Mouse (Mus musculus): Measurements from ENCODE around the gene Cxadr.
A peak's percentile ranks its signal among the peaks of the same experiment; 100 is the strongest.

The Cxadr gene

DNA sequence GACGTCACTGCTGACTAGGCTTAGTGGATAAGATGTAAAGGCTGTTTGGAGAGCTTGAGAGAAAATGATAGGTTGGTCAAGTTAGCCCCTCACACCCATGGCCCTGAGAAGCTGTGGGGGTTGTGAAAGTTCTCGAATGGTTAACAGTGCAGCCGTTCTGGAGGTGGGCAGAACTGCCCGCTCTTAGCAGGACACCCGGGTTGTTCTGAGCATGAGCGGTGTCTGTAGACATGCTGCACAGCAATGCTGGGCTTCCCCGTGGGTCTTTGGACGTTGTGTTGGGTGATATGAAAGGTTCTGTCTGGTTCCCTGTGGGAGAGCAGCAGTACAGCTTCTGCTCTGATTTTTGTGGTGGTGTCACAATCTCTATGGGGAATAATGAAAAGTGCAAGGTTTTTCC, 5.3 kb downstream of the Cxadr start:
- no peak for DNase-seq (ENCODE audit: low read depth, low spot score)

DNA sequence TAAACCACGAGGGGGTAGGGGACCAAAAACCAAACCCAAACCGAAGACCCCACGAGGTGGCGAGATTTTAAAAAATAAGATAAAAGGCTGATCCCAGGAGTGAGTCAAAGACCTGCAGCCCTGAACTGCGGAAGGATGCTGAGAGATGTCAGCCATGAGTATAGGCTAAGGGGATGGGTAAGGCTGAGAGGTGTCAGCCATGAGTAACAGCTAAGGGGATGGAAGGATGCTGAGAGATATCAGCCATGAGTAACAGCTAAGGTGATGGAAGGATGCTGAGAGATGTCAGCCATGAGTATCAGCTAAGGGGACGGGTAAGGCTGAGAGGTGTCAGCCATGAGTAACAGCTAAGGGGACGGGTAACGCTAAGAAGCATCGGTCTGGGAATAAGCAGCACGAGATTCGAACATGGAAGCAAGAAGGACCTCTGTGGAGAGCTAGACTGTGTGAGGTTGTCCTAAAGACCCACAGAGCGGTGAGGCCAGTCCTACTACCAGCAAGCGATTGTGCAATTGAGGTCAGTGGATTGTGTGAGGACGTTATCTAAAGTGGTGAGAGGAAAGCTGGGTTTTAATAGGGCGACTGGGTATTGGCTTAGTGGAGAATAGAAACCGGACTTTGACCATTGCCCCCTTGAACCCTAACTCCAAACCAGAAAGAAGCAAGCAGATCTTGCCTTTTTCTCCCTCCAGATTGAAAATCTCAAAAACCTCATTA, 6.3 kb downstream of the Cxadr start:
- no peak for DNase-seq (ENCODE audit: low read depth, low spot score)

- DNase-seq (ENCODE audit: low read depth, low spot score): no peak
These were observed 8.0 kb downstream of the Cxadr start for GRCm38 (mm10) chr16:78309258-78309657.

DNA sequence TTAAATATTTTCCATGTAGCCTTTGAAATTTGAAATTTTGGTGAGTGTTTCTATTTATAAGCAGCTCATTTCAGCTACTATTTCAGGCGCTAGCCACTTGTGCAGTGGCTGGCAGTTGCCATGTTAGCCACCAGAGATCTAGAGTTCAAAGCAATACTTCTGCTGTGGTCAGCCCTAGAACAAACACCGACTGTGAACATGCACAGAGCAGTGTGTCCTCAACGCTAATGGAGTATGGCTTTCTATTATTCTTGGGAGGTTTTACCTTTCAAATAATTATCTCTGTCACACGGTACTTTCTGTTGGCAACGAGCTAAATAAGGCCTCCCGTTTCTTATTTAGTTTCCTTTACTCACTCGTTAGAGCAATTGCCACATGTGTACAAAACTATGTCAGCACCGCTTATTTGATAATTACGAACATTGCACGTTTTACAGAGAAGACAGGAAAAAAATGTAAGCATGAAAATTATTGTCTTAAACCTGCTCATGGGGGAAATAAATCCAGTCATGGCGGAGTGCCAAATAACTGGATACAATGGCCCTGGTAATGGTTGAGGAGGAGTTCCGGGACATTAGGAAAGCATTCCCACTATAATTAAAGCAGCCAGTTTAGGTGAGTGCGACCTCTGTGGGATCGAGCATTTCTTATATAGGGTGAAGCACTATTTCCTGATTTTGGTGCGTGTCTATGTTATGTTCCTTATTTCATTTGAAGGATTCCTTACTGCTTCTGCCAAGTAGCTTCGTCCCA, 12.0 kb downstream of the Cxadr start:
- DNase-seq (ENCODE audit: low read depth, low spot score): no peak

DNA sequence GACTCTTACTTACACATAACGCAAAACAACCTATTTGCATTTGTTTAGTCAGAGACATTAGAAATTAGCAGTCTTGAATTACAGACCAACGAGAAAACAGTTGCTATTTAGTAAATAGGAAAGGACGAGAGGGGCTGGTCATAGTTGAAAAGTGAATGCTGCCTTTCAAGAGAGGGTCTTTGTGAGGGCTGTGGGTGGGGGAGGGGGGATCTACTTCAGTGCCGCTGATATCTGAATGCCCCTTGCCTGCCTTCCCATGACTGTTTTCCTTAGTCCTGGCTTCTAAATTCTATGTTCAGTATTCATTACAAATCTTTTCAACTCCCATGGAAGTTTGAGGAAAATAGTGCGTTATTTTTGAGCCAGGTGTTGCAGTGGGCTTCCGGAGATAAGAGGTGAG, 12.7 kb downstream of the Cxadr start:
- DNase-seq (ENCODE audit: low read depth, low spot score): no peak

GRCm38 (mm10) chr16:78316849-78317248, 15.6 kb downstream of the Cxadr start:
- peak; percentile 64 for DNase-seq (ENCODE audit: low read depth, low spot score)

- DNase-seq (ENCODE audit: low read depth, low spot score): no peak
These were observed 16.7 kb downstream of the Cxadr start for GRCm38 (mm10) chr16:78317960-78318359.

DNA sequence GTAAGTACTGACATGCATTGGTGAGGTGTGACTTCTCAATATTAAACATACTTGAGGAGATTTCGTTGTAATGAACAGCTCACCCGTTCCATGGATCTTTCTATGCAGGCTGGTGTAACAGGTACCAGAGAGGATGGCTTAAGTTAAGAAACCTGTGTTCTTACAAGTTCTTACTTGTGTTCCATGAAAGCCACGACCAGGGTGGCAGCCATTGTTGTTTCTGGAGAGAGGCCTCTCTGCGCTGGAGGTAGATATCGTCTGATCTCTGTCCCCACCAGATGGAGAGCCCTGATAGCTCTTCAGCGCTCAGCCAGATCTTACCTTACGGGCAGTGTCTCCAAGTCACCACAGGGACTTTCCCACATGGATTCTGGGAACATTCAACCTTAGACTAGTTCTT, 18.4 kb downstream of the Cxadr start:
- DNase-seq (ENCODE audit: low read depth, low spot score): no peak

GRCm38 (mm10) chr16:78321559-78321958, 20.3 kb downstream of the Cxadr start:
- no peak for DNase-seq (ENCODE audit: low read depth, low spot score)

DNA sequence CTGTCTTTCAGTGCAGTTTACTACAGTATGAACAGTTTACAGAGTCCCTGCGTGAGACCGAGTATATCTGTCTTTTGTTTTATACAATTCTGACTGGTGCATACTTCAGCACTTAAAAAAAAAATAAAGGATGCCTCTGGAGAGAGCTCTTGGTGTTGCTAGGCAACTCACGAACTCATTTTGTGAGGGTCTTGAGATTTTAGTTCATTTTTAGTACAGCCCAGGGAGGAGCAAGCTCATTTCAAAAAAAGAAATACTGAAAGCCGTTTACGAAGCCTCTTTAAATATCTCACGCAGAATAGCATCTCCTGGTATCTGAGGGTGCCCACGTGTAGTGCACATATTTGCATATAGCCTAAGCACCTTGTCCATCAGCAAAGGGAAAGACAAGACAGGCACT, 20.9 kb downstream of the Cxadr start:
- DNase-seq (ENCODE audit: low read depth, low spot score): no peak

- DNase-seq (ENCODE audit: low read depth, low spot score): no peak
These were observed 24.9 kb downstream of the Cxadr start for GRCm38 (mm10) chr16:78325972-78326848.

DNA sequence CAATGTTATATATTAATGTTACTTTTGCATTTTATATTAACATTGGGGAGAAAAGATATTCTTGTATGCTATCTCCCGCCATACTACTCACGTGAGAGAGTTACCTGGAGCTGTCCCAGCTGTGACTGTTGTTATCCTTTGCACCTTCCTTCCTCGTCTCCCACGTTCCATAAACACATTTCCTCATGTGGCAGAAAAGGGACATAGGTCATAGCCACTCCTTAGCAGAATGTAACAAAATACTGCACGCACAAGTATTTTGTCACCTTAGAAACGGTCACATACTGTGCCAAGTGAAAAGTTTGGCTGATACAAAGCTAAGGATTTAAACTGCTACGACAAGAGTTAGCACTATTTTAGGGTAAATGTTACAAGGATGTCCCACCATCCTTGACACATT, 26.3 kb downstream of the Cxadr start:
- no peak for DNase-seq (ENCODE audit: low read depth, low spot score)

DNA sequence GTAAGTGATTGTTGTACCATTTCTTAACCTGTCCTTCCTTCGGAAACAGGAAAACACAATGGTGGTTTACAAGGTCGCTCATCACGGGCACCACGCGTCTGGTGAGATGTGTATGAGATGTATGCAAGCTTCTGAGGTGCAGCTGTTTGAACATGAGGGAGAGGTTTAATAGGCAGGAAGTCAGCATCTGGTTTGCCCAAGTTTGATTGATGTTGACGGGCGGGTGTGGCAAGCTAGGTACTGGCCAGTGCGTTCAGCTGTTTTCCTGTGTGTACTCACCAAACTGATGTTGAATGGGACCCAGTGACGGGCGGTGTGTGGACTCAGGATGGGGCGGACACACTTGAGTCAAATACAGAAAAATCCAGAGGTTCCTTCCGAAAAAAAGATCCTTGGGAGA, 26.7 kb downstream of the Cxadr start:
- DNase-seq (ENCODE audit: low read depth, low spot score): no peak

DNA sequence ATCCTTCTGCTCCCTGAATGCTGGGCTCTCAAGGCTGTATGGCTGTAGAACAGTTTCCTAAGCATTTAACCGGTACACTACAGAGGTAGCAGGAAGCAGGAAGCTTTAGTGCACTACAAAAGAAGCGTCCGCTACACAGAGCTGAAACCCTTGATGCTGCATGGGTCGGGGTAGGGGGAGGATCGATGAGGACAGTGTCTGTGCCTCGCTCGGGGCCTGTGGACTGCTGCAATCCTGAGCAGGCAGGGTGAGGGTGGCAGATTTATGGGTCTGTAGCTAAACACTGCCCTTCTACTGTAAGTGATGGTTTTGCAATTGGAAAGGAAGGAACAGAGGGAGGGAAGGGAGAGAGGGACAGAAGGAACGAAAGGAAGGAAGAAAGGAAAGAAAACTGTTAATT, 35.9 kb downstream of the Cxadr start:
- DNase-seq (ENCODE audit: low read depth, low spot score): no peak

DNA sequence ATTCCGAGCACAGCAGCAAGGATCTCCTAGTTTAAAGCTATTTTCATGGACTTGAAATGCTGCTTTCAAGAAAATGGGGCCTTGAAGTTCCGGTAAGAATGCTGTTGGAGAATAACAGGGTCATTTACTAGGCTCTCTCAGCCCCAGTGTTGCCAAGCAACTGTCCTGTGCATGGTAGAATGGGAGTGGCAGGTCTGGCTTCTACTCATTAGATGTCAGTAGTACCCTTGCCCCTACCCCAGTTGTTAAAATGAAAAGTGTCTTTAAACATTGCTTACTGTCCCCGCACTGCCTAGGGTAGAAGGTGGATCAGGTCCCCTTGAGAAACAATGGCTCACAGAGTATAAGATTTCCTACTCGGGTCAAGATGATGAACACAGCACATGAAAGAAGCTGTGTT, 40.1 kb downstream of the Cxadr start:
- no peak for DNase-seq (ENCODE audit: low read depth, low spot score)

DNA sequence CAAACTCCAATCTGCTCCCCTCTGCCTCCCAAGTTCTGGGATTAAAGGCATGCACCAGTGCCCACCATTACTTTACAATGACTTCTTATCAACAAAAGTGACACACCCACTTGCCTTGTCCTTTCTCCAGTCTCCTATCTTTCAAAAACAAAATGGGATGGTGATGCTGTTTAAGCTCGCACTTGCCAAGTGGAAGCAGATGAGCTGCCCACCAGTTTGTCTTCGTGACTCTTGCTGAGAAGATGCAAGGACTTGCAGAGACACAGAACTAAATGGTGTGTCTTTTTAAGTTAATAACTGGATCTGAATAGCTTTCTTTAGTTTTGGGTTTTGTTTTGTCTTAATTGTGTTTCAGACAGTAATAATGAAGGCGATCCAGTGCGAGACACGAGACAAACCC, 41.5 kb downstream of the Cxadr start:
- DNase-seq (ENCODE audit: low read depth, low spot score): no peak

DNA sequence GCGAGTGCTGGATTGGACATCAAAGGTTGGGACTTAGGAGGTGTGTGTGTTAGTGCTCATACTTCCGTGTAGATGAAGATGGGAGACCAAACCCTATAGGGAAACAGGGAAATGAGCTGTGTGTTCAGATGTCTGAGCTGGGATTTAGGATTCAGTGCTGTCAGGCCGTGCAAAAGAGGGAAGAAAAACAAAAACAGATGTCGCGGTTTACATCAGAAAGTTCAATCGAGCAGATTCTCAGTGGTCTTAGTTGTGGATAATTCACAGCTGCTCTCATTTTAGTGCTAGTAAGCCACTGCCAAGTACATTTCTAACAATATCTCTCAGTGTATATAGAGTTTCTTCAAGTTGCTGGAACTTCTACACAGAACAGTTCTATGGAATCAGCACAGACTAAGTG, 42.5 kb downstream of the Cxadr start:
- DNase-seq (ENCODE audit: low read depth, low spot score): no peak

GRCm38 (mm10) chr16:78346662-78347327, 45.5 kb downstream of the Cxadr start:
- DNase-seq (ENCODE audit: low read depth, low spot score): no peak

- DNase-seq (ENCODE audit: low read depth, low spot score): no peak
These were observed 46.1 kb downstream of the Cxadr start for GRCm38 (mm10) chr16:78347328-78347926.

DNA sequence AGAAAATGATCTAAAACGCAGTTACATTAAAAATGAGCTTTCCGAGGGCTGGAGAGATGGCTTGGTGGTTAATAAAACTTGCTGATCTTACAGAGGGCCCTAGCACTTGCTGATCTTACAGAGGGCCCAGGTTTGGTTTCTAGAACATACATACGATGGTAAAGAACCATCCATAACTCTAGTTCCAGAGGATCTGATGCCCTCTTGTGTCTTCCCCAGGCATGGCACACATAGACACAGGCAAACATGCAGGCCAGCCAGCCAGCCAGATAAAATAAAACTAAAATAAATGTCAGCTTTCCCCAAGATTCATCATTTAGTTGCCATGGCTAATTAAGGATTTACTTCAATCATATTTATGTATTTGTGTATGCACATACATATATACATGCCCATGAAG, 56.5 kb downstream of the Cxadr start:
- DNase-seq (ENCODE audit: low read depth, low spot score): peak; percentile 36

- no peak for DNase-seq (ENCODE audit: low read depth, low spot score)
These were observed 60.2 kb downstream of the Cxadr start for GRCm38 (mm10) chr16:78361466-78361865.
